Mouse (Mus musculus) spleen, adult 18-20 months (tissue): Measurements from ENCODE around the gene Adamts9.

ENCODE experiments used
- DNase-seq, 2 experiments: peaks; one replicate each; pipeline ENCODE4 v3.0.0; 2022; ENCODE audit warnings: mixed read lengths in 2 of 2

The Adamts9 gene

DNA sequence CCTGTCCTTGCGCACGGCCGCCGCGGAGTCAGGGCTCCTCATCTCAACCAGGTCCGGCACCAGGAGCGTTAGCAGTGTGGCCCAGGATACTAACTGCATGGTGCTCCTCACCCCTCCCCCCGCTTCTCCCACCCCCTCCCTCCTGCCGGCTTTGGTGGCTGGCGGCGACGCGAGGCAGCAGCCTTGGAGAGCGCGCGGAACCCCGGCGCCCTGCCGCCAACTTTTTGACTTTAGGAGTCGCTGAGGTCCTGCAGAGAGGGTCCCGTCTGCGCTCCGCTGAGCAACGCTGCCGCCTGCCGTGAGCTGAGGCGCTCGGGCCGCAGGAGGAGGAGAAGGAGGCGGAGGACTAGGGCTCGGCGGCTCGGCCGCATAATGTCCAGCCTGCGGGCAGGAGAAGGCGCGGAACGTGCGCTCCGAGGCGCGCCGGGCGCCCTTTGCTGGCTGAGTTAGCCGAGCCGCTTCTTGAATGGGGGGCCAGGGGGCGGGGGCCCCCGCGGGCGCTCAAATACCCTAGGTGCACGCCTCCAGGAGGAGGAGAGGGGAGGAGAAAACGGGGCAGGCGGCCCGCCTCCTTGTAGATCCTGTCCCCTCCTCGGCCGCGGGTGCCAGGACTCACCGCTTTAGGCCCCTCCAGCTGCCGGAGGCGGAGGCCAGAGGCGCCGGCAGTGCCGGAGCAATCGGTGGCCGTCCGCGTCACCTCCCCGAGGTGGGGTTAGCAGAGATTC lies at the start of gene Adamts9:
Gene Adamts9, minus strand, starts transcription at position 436 of the 725 bp plus-strand sequence.
- peak; percentile 14 to 22 for DNase-seq

DNA sequence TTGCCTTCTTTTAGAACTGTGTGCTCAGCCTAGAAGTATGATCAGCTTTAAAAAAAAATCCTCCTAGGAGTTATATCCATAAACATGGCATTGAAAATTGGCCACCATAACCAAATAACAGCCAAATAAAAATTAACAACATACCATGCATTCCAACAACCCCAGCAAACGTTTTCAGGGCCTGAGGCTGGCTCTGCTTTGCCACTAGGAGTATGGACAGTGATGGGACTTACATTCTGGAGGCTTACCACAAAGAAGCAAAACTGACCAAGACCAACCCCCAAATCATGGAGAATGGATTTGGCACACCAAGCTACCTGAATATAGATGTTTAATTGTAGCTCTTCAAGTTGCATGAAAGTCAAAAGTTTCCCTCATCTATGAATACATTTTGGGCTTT lies 48.3 kb upstream of the Adamts9 start:
- DNase-seq: no peak

DNA sequence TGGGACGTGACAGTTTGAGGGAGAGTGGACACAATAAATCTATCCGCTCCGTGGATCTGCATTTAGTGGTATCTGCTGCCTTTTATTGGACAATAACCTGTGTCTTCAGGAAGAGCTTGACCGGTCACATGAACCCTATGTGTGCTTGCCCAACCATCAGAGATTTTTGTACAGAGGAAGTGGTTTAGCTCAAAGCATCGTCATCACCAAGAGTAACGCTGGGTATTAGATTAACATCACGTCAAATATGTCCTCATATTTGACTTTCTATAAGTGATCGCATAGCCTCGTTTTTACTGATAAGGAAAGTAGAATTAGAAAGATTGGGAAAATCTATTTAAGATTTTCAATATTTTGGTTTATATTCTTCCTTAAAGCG lies 45.3 kb upstream of the Adamts9 start:
- DNase-seq: no peak

DNA sequence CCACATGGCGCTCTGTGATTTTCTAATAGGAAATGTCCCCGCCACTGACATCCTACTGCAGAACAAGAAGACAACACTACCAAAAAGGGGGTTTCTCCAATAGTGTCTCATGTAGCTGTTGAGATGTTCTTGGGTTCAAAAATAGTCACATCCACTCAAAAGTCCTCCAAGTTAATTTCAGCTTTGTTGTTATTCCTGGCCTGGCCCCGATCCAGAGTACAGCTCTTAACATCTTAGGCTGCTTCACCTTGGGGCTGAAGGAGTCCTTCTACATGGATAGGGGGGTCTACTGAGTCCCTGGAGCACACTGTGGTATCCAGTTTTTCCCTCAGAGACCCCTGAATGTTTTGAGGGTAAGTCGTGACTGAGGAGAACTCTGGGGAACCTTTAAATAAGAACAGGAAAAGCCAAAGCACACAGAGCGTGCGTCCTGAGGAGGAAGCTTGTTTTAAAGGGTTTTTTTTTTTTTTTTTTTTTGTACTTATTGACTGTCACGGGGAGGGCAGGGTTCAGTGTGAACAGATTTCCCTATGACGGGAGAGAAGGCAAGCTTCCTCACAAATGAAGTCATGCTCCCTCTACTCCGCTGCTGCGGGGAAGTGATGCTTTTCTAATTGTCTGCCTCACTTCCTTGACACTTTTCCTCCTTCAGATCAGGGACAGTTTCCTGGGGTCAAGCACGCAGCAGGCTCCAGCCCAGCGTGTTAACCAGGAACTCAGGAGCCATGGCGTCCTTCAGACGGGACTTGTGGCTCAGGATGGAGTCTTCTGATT lies 44.7 kb upstream of the Adamts9 start:
- DNase-seq: no peak

DNA sequence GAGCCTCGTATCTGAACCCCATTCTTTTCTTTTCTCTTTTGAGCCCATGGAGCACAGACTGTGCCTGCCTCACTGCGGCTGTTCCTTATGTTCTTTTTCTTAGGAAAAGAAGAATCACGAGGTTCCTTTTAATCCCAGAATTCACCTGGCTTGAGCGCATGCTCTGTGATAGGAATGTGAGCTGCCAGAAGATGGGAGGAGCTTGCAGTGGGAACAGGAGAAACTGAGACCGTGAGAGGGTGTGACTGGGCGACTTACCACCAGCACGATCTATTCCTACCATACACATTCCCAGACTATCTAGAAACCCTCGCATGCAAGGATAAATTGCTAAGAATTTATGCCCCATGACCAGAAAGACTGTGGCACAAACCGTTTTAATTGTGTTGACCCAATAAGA lies 44.1 kb upstream of the Adamts9 start:
- DNase-seq: no peak

DNA sequence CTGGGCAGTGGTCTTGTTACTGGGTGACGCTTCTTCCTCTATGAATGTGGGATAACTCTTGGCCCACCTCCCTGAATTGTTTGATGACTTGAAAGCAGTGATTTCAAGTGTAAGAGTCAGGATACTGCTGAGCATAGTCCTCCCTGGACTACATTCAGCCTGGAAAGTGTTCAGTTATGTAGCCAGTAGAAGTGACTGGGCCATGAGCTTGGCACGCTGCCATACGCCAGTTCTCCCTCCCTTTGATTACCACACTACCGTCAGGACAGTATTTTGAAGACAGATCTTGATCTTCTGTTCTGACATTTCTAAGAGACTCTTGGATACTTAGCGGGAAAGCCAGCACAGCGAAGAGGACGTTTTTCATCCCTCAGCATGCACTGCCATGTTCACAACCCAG lies 40.1 kb upstream of the Adamts9 start:
- no peak for DNase-seq

DNA sequence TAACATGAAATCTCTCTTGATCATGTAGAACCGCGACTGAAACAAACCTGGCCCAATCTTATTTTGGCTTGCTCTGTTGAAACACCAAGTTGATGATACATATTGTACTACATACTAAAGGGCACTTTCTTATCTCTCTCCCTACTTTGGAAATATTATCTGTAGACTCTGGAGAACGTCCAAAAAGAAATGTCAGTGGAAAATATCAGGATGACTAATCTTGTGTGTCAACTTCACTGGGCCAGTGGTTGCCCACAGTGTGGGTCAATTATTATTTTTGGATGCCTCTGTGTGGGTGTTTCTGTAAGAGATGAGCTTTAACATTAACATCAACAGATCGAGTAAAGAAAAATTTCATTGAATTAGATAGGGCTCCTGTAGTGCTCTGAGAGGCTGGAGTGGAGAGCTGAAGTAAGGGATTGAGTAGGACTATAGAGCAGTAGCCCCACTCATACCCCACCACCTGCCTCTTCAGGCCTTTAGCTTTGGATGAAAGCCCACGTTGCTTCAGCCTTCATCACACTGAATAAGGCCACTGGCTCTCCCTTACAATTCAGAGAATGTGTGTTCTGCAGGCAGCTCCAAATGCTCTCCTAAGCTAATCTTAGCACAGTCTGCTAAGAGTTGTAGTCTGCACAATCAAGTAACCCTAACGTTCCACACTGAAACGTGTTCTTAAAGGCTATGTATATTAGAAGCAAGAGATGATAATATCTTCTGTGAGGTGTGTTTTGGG lies 38.3 kb upstream of the Adamts9 start:
- DNase-seq: no peak

DNA sequence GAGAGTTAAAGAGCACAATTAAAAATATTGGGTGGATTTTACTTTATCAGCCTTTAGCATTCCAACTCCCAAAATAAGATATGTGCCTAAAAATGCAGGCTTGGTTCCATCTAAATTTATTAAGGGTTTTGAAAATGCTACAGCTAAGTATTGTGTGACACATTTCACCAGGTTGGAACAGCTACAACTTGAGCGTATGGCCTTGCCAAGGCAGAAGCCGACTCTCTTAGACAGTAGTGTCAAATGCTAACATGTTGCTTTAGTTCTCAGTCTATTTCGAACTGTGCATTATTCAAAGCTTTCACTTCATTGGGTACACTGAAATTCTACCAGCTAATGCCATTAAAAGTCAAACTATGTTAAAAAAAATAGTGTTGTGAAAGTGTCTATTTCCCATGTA lies 30.0 kb upstream of the Adamts9 start:
- no peak for DNase-seq

DNA sequence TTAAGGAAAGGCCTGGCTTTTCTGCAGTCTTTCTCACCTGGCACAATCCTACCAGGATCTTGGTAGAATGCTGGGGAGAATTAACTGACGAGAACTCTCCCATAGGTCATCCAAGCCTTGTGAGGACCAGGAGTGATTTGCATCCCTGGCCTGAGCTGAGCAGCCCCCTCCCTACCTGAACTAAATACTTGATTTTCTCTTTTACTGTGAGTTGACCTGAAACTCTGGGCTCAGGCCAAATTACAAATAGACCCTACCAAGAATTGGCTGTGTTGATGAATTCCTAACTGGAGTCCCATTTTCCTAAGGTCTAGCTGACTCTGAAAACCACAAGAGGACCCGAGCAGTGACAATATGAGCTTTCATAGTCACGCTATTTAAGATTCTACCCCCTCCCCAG lies 25.4 kb upstream of the Adamts9 start:
- DNase-seq: no peak

DNA sequence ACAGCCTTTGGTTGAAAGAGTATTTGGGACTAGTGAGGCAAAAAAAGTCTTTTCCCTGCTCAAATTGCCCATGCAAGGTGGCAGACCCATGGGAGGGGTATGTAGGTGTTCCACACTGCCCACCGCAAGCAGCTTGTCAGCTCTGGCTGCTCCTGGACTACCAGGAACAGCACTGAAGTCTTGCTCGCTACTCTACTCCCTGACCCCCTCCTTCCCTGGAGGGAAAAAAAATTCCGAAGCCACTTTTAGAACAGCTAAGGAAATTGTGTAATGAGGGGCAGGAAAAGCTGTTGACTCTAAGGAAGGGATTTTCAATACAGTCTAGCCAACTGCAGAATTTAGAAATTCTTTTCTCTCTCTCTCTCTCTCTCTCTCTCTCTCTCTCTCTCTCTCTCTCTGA lies 24.9 kb upstream of the Adamts9 start:
- DNase-seq: no peak

DNA sequence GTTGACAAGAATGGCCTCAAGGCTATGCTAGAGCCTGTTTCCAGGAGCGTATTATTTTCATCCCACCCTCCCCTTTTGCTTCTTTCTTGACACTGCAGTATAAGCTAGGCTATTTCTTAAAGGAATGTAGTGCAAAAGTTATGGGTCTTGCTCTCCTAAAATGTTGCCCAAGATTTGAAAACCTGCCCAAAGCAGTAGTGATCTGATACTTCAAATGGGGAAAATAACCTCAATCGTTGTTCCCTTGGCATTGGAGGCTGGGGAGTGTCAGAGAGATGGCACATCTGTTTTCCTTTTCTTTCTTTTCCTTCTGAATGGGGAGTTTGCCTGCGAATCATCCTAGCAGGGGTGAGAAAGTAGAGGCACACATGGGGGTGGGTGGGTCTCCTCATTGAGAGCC lies 19.7 kb upstream of the Adamts9 start:
- DNase-seq: no peak

DNA sequence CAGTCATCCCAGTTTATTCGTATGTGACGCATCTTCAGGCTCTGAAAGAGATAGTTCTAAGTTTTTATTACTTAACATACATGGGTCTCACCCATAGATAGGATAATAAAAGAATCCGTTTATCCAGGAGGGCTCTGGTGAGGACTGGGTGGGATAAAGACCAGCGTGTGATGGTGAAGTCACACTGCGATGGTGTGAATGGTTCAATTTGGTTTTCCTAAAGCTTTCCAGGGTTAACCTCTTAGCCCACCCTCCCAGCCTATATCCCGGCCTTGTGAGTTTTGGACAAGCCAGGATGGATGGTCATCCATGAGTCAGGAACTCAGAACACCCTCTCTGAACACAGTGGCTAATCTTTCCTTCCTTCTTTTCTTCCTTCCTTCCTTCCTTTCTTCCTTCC lies 17.7 kb upstream of the Adamts9 start:
- DNase-seq: no peak

DNA sequence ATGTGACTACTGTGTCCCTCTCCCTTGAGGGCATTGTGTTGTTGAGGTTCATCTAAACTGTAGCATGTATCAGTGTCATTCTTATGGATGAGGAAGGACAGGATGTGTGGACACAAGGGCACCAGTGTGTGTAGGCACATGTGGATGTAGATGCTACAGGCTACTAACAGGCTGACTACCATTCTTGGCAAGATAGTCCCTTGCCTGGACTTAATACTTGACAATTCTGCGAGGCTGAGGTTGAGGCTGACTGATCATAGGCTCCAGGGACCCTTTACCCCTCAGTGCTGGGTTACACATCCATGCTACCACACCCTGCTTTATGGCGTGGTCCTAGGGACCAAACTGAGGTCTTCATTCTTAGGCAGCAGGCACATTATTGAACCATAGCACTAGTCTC lies 16.1 kb upstream of the Adamts9 start:
- DNase-seq: no peak

DNA sequence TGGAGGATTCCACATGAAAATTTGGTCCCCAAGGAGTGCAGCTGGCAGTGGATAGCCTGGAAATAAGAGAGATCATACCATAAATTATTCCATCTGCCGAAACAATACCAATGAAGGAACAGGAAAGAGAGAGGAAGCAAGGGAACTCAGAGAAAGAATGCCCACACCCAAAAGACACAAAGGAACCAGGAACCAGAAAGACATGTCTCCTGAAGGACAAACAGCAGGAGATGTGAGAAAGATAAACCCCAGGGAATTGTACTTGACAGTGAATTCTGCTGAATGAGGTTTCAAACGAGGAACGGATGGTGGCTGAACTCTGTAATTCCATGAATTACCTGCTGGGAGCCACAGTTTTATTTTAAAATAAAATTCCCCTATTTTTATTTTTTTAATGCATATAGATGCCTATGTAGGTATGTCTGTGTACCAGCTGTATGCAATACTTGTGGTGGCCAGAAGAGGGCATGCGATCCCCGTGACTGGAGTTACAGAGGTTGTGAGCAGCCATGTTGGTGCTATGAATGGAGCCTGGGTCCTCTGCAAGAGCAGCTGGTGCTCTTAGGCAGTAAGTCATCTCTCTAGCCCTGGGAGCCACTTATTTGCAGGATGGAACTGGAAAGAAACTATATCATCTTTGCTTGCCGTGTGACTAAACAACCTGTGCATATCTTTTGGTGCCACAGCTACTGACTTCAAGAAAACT lies 4.2 kb upstream of the Adamts9 start:
- DNase-seq: no peak

DNA sequence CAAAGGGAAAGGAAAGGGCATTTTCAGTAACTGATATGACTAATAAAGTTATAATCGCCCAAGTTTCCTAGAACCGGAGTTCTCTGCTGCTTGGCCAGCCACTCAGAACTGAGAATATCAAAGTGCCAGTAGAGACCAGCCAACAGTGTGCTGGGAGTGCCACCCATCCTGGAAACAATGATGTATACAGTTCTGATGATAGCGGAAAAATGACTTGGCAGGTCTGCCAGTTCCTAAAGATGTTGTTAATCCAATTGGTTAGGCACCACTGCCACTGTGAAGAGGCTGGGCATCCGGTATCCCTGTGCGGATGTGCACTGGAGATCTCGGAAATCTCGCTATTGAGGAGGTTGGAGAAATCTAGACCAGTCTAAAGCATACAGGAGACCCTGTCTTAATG lies 1.4 kb upstream of the Adamts9 start:
- no peak for DNase-seq

DNA sequence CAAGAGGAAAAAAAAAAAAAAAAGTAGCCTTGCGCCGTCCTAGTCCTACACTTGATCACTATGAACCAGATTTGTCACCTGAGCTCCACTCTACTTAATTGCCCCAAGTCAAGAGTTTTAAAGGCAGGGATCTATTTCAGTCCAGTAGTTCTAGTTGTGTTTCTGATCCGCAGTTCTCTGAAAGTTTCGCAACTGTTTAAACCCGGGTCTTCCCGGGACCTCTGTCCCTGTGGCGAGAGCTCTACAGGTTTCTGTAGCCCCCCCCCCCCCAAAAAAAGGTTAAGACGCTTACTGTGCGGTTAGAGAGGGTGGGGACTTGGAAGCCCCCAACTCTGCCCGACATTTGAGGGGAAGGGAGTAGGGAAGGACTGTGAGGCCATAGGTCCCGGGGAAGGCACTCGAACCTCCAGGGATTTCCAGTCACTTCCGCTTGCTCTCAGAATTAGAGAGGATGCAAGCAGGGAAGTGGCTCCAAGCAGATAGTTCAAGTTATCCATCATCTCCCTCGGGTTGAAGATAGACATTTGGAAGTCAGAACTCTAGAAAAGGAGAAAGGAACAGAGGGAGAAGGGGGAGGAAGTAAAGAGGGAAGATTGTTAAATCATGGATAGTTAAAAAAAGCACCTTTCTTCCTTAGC lies 875 bp upstream of the Adamts9 start:
- no peak for DNase-seq

DNA sequence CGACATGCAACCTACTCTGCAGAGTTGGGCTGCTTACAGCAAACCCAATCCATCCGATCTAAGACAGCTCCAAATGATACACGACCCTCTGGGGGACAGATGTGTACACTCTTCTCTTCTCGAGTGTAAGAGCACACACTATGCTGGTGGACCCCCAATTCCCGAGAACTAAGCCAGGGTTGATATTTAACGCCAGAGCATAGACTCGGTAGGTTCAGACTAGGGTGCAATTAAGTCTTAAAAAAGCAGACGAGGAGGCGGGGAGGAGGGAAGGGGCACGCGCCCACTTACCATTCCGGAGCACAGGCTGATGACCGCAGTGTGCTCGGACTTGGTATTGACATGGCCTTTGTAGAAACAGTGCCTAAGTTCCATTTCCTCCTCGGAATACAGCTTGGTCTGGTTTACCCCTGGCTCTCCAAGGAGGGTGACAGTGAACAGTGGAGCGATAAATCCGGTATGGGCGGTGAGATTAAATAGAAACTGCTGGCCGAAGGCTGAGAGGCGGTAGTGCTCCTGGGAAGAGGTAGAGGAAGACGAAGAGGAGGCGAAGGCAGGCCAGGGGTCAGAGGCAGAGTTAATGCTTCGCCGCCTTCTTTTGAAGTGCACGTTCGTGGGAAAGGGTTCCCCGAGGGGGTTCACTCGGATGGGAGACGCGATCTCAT lies 1.4 kb downstream of the Adamts9 start:
- DNase-seq: no peak

DNA sequence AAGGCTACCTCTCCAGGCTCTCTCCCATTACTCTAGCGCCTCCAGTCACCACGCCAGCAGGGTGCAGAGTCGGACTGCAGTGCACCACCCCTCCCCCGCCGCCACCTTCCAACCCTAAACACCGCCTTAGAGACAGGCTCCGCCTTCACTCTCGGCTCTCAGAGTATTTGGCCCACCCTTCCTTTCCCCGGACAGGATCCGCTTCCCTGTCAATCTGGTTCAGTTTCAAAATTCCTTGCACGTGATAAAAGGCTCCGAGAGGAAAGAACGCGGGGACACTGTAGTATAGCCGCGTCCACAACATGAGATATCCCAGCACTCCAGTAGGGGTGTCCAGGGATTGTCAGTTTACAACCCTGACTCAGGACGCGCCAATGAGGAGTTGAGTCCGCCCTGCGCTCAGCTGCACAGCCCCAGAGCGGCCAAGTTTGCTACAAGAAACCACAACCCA lies 2.0 kb downstream of the Adamts9 start:
- peak; percentile 22 to 38 for DNase-seq

DNA sequence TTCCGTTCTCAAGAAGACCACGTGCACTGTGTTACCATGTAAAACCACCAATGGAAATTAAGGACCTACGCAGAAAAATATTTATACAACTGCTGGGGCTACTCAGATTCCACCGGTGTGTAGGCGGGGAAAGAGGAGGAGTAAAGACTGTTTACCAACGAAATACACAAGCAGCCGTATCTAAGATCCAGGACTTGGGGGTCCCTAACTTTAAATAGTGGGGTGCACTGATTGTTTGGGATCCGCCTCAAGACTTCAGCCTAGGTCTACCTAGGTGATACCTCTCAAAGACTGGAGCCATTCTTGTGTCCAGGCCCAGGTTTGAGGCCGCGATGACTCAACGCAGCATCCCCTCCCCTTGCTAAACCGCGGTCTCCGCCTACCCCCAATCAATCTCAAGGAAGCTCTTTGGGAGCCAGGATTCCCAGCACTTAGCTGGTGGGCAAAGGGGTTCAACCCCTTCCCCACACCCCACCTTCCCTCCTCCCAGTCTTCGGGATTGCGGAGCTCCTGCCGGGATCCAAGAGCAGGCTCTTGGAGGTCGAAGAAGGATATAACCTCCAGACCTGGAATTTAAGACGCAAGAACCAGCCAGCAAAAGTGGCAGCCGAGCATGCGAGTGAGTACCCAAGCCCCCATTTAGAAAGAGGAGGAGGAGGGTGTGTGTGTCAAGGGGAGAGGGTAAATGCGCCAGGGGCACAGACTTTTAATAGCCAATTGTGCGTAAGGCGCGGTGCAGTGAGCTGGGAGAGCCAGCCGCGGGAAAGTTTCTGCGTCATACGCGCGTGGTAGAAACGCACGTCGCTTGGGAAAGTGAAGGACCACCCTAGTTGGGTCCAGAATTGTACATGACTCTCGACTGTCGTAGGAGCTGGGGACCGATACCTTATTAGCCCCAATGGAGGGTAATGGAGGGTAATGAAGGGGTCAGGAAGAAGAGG lies 2.8 kb downstream of the Adamts9 start:
- no peak for DNase-seq

DNA sequence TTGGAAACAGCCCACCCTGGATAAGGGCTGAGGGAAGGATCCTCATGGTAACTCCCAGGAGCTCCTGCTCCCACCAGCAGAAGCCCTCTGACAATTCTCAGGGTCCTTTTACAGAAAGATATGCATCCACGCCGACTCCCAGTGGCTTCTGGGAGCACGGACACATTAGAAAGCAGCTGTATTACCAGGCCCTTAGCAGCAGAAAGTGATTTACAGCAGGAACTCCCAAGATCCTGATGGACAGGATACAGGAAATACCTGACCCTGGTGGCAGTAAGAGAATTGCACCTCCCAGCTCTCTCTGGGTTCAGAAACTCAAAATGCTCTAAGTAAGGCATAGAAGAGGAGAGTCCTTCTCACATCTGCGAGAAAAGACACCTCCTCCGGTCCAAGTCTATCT lies 15.0 kb downstream of the Adamts9 start:
- no peak for DNase-seq

DNA sequence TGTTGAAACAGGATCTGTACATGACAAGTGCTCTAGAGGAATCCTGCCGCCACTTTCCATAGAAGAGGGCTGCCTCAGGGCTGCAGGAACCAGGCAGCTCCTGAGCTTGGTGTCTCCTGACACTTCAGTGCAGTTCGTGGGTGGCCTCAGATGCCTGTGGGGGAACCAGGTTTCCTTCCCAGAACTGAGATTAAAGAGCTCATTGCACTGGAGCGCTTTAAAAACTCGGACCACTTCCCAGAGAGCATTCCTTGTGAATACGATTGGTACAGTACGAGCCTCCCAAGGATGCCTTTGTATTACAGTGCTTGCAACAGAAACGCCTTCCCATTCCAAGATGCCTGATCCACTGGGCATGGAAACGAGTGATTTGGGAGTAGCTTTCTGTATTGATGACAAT lies 18.8 kb downstream of the Adamts9 start:
- DNase-seq: no peak
